Mouse (Mus musculus) WW6 (cell line): ENCODE measurements around the gene Borcs7.
"Not testable (repeated sequence)": the region's sequence is repeated elsewhere in the genome, so short reads cannot be mapped to it uniquely, and the experiment has no call there.

Experiments used
- DNase-seq: peaks from one replicate; pipeline ENCODE4 v3.0.0-alpha.2; 2013; ENCODE audit warnings: low read depth, low spot score

Gene Borcs7

GRCm38 (mm10) chr19:46710614-46711013, 20.9 kb downstream of the Borcs7 start:
- DNase-seq = no peak

DNA sequence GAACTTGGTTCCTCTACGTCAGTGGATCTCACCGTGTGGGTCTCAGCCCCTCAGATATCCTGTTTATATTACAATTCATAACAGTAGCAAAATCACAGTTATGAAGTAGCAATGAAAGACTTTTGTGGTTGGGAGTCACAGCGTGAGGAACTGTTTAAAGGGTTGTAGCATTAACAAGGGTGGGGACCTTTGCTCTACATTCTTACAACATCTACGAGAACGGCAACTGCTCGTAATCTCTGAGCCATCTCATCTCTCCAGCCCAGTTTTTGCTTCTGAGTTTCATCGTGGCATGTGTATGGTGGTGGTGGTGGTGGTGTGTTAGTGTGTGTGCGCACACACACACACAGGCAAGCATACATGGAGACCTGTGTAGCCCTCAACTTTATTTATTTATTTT, 24.5 kb downstream of the Borcs7 start:
- no peak for DNase-seq

- DNase-seq = no peak
Measured at GRCm38 (mm10) chr19:46715016-46715415, 25.3 kb downstream of the Borcs7 start.

GRCm38 (mm10) chr19:46718150-46718549, 28.4 kb downstream of the Borcs7 start:
- DNase-seq = no peak

GRCm38 (mm10) chr19:46724411-46724810, 34.7 kb downstream of the Borcs7 start:
- DNase-seq = no peak

GRCm38 (mm10) chr19:46726142-46726541, 36.4 kb downstream of the Borcs7 start:
- no peak for DNase-seq

DNA sequence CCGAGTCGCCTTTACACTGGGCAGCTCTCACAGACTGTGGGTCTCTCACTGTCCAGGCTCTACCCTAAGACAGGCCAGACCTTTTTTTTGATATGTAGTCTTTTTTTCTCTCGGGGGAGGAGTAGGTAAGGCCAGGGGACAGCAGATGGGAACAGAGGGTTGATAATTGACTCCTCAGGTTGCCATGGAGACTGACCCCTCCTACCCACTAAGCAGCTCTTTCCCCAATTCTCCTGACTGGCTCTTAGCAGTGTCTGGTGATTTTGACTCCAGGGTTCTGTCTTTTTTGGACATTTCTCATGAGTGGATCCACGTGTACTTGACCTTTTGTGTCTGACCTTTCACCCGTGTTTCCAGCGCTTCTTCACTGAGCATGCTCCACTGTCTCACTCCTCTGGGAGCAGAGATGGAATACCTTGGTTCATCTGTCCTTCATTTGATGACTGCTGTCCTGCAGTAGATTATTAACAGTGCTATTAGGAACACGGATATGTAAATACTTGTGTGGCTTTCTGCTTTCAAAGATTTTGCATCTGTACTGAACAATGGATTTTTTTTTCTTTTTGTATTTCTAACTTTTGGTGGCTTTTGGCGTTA, 37.5 kb downstream of the Borcs7 start:
- DNase-seq = no peak

DNA sequence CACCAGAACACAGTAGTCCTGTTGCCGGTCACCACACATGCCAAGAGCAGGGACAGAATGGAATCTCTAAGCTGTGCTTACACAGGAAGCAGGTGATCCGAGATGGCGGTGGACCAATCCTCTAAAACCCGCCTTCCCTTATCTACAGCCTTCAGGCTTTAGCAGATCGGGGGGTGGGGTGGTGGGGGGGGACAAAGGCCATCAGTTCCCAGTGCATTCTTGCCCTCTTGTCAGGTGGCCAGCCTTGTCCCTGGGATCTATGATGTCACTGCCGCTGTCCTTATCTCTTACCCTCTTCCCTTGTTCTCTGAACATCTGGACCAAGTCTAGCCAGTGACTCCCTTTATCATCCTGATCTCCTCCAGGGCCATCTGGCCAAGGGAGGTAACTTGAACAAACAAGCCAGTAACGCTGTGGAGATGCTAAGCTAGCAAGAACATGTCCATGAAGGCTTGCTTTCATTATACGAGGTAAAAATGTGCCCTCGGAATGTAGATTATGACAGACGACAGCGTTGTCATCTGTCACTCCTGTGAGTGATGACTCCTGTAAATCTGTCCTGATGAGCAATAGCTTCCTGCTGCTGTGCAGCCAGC, 38.3 kb downstream of the Borcs7 start:
- no peak for DNase-seq

DNA sequence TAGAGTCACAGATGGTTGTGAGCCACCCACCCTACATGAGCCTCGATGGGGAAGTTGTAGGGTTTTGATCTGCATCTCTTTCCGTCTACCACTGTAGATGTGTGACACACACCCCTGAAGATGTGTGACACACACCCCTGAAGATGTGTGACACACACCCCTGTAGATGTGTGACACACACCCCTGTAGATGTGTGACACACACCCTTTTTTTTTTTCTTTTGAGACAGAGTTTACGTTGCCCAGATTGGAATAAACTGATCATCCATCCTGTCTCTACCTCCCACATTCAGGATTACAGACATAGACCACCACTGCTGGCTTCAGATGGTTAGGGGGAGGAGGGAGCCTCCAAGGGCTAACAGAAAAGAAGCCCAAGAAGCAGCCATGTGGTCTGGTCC, 39.2 kb downstream of the Borcs7 start:
- no peak for DNase-seq

GRCm38 (mm10) chr19:46731351-46731750, 41.6 kb downstream of the Borcs7 start:
- no peak for DNase-seq

DNA sequence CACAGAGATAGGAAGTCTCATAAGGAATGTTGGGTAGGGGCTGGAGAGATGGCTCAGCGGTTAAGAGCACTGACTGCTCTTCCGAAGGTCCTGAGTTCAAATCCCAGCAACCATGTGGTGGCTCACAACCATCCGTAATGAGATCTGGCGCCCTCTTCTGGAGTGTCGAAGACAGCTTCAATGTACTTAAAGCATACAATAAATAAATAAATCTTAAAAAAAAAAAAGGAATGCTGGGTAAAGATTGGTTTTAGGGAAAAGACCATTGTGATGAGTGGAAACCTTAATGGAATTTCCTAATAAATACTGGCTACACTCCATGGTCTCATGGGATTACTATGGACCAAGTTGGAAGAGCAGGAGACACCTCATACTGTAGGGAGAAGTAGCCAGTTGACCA, 43.0 kb downstream of the Borcs7 start:
- DNase-seq = not testable (repeated sequence)

GRCm38 (mm10) chr19:46733626-46734025, 43.9 kb downstream of the Borcs7 start:
- no peak for DNase-seq

DNA sequence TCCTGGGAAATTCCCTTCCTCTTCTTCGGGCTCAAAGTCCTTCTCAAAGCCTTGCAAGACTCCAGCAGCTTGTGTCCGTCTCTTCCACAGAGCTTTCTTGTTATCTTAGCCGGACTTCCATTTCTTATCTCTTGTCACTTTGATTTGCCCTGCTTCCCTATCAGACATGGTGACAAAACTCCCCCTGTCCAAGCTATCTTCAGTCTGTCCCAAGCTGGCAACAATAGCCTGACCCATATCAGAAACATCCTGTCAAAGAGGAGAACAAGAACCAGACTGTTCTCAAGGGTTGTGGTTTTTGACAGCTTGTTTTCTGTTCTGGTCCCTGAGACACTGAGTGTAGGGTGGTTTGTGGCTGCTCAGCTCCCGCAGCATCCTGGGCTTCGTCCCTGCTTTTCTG, 45.5 kb downstream of the Borcs7 start:
- no peak for DNase-seq

- DNase-seq = no peak
Measured at GRCm38 (mm10) chr19:46737106-46737505, 47.4 kb downstream of the Borcs7 start.

GRCm38 (mm10) chr19:46740341-46741008, 50.8 kb downstream of the Borcs7 start:
- no peak for DNase-seq

DNA sequence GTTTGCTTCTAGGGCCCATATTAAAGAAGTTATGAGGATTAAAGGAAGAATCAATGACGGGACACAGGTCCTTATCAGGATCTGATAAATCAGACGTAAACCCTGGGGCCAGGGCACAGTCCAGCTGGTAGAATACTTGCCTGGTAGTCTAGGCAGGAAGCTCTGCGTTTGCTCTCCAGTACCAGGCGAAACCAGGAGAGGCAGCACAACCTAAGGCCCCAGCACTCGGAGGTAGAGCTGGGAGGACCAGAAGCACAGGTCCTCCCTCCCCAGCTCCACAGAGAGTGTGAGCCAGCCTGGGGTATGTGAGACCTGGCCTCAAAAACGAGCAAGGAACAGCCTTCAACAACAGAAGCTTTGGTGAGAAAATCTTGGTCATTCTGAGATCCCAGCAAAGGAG, 51.9 kb downstream of the Borcs7 start:
- no peak for DNase-seq

- no peak for DNase-seq
Measured at GRCm38 (mm10) chr19:46744681-46745080, 55.0 kb downstream of the Borcs7 start.

GRCm38 (mm10) chr19:46747799-46748198, 58.1 kb downstream of the Borcs7 start:
- DNase-seq = no peak

GRCm38 (mm10) chr19:46752235-46752634, 62.5 kb downstream of the Borcs7 start:
- no peak for DNase-seq
